In the genomic region with DNA sequence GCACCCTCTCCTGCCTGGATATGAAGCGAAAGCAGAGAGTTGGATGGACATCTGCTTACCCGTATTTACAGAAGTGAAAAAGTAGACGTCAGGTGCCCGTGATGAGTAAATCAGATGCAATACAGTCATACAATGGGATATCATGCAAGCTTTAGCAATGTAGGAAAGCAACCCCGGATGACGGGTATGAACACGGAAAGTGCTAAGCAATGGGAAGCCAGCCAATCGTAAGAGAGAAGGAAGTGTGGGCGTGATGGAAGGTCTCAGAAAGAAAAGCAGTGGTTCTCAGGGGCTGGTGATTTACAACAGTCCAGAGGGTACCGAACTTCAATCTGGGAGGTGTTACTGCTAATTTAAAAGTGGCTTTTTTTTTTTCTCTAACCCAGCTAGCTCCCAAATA, we compare ENCODE assay signal across 17 mouse cellular contexts.
DNase-seq lines count a peak whose midpoint lies in the region; ATAC-seq and TF ChIP-seq lines count a peak whose summit lies in the region.
"Had no signal": no experiment of that assay in that cellular context is flagged by ENCODE, and none has a peak within 500 bp of the region (broad histone marks: within the 10 kb centered on the region; RNA-seq: fewer than 3 reads in every experiment).

No protein-coding gene starts in this region.

- WGBS in heart, postnatal 0 days = 64% methylated on average over 10 of the region's 10 CpGs
- 81% methylated on average over 10 of the region's 10 CpGs for WGBS in hindbrain, embryonic 13.5 days

- H3K4me2 ChIP-seq in heart, postnatal 0 days (ENCODE audit: low read depth, low read length) = 0 out of 2 replicates have a peak overlapping the region, but pooled peaks have one; percentile 18
- H3K4me2 ChIP-seq in hindbrain, embryonic 13.5 days = no peak overlapping the region

- ATAC-seq in heart, postnatal 0 days (ENCODE audit: insufficient read depth, low read depth) = no peak
- no peak for ATAC-seq in hindbrain, embryonic 13.5 days (ENCODE audit: low FRiP score)
- ATAC-seq: forebrain, embryonic 14.5 days; inflammation-experienced regulatory T-cells, adult 6 months; lung, postnatal 0 days had no signal

- H3K27ac ChIP-seq in heart, postnatal 0 days (ENCODE audit: low read depth) = no peak overlapping the region
- no peak overlapping the region for H3K27ac ChIP-seq in hindbrain, embryonic 13.5 days
- H3K27ac ChIP-seq: liver, embryonic 14.5 days had no signal

- TF ChIP-seq CTCF in heart, postnatal 0 days (IDR thresholded peaks at IDR 0.05; ENCODE audit: low read depth) = no peak
- no peak for TF ChIP-seq CTCF in E14TG2a.4 (conservative IDR thresholded peaks at IDR 0.05; ENCODE audit: low read length)

- intact Hi-C loops in heart, postnatal 25 days (cut with DNase I) = no loop called here

- H3K36me3 ChIP-seq in heart, postnatal 0 days (replicated peaks; ENCODE audit: control insufficient read depth, insufficient read depth, low read length) = no peaks in the 10 kb centered on the region
- H3K36me3 ChIP-seq in E14TG2a.4 (ENCODE audit: insufficient read depth, low read length) = peaks cover 11% of the 10 kb centered on the region; the same call in 1 of the 2 replicates
- H3K36me3 ChIP-seq in hindbrain, embryonic 13.5 days = no peaks in the 10 kb centered on the region

- DNase-seq in heart, postnatal 0 days (ENCODE audit: low spot score) = no peak
- DNase-seq in heart, postnatal 25 days (ENCODE audit: low spot score) = no peak
- DNase-seq in A20 (ENCODE audit: low read depth, low spot score) = peak; percentile 81
- DNase-seq in gonadal fat pad, adult 2 months (ENCODE audit: low read depth) = peak; percentile 13
- DNase-seq in left cerebral cortex, adult 8-10 months (ENCODE audit: low spot score in 2 of 2) = no peak
- DNase-seq: adrenal gland, postnatal 10 days; cerebellum, adult 8-10 months; embryo, embryonic 11 days; layer of hippocampus, postnatal 36 days; left cerebral cortex, postnatal 4 days; thymus, postnatal 25 days had no signal

- H3K4me1 ChIP-seq in heart, postnatal 0 days (ENCODE audit: control insufficient read depth, insufficient read depth) = 0 out of 2 replicates have a peak, but pooled peaks cover 14% of the 10 kb centered on the region
- peaks cover 32% of the 10 kb centered on the region for H3K4me1 ChIP-seq in E14TG2a.4 (replicated peaks; ENCODE audit: low read depth, low read length)
- H3K4me1 ChIP-seq in hindbrain, embryonic 13.5 days (replicated peaks) = 0 out of 2 replicates have a peak, but pooled peaks cover 4% of the 10 kb centered on the region

- no peak for TF ChIP-seq EP300 in heart, postnatal 0 days (IDR thresholded peaks at IDR 0.05; ENCODE audit: low read depth)

- H3K4me3 ChIP-seq in heart, postnatal 0 days (ENCODE audit: low read depth, low read length) = no peak overlapping the region
- peak overlapping the region; percentile 65 for H3K4me3 ChIP-seq in E14TG2a.4 (replicated peaks; ENCODE audit: low read length)
- no peak overlapping the region for H3K4me3 ChIP-seq in hindbrain, embryonic 13.5 days

- H3K9ac ChIP-seq in heart, postnatal 0 days (replicated peaks; ENCODE audit: low read depth, low read length) = no peak overlapping the region
- H3K9ac ChIP-seq in hindbrain, embryonic 13.5 days = no peak overlapping the region
- H3K9ac ChIP-seq: liver, embryonic 14.5 days had no signal

- H3K9me3 ChIP-seq in heart, postnatal 0 days (replicated peaks; ENCODE audit: control insufficient read depth, low read length) = no peaks in the 10 kb centered on the region
- 0 out of 2 replicates have a peak, but pooled peaks cover 3% of the 10 kb centered on the region for H3K9me3 ChIP-seq in E14TG2a.4 (ENCODE audit: low read length)
- H3K9me3 ChIP-seq in hindbrain, embryonic 13.5 days = peaks cover 5% of the 10 kb centered on the region; the same call in 1 of the 2 replicates

- no peaks in the 10 kb centered on the region for H3K27me3 ChIP-seq in heart, postnatal 0 days (ENCODE audit: control insufficient read depth, insufficient read depth, low read length)
- H3K27me3 ChIP-seq in E14TG2a.4 (ENCODE audit: insufficient read depth, low read length) = no peaks in the 10 kb centered on the region
- no peaks in the 10 kb centered on the region for H3K27me3 ChIP-seq in hindbrain, embryonic 13.5 days

Comparison
In these comparisons a context has a peak if more than half of its experiments do, and no peak if none do; other contexts are left out.
1. DNase-seq: peak in A20 (single experiment) and gonadal fat pad, adult 2 months (single experiment); none in heart, postnatal 0 days (single experiment), heart, postnatal 25 days (single experiment) and left cerebral cortex, adult 8-10 months (0 of 2).